Mouse (Mus musculus): ENCODE results near the gene Dner. TPM values are rescaled to one million over a fixed set of nuclear protein-coding genes. Genes with fewer than 3 reads are reported as not detected.

The Dner gene
- 127 and 130 TPM in 2 replicates for polyA plus RNA-seq (2012; rRNA removed)

DNA sequence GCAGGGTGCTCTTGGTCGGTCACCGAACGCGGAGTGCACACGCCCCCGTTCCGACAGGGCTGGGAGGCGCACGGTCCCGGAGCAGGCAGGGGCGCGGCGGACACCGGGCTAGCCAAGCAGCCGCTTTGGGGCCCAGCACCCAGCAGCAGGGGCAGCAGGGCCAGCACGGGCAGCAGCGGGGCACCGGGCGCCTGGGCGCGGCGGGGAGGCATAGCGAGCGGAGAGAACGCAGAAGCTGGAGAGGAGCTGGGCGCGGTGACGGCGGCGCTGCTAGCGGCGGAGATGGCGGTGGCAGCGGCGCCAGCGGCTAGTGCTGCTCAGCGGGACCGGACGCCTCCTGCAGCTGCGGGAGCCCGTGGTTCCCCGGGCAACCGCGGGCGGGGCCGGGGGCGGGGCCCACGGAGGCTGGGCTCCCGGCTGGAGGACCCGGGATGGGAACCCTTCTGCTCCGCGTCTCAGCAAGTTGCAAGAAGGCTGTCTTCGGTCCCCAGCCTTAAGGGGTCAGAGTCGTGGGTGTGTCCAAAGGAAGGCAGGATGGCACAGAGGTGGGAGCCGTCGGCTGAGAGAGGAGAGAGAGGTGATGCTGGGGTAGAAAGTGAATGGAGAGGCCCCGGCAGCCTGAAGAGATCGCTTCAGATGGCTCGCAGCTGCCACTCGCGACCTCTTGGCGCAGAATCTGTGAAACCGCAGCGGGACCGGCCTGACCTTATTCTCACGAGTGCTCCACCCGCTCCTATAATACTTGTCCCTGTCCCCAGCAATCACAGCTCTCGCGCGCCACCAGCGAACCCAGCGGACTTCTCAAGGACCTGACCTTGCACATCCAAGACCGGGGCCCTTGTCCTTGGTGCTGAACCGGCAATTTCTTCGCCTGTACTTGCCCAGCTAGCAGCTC is at the start of gene Dner:
Gene Dner, minus strand, starts transcription at position 705 of the 895 bp plus-strand sequence.

DNA sequence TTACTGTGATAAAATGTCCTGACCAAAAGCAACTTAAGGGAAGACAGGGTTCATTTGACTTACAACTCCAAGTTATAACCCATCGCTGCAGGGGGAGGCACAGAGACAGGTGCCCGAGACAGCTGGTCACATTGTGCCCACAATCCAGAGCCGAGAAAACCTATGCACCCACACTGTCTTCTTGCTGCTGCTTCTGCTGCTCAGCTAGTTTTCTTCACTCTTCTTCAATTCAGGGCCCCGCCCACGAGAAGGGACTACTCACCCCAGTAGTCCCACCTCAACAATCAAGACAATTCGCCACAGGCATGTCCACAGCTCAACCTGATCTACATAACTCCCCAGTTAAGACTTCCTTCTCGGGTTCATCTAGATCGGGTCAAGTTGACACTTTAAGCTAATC is 332.1 kb downstream of the Dner start, which contains the start of gene Pid1:
Gene Pid1, minus strand, starts transcription at position 214 of the 400 bp plus-strand sequence.

Other genes with a start within 250 kb of the Dner start
- gene Fbxo36, start 143.6 kb upstream of the Dner start, polyA plus RNA-seq (2012; rRNA removed): 3.5 and 4.0 TPM in 2 replicates
- gene Trip12, start 144.3 kb upstream of the Dner start, polyA plus RNA-seq (2012; rRNA removed): 97.8 and 104 TPM in 2 replicates
- gene Slc16a14, start 238.9 kb upstream of the Dner start, polyA plus RNA-seq (2012; rRNA removed): 8.1 and 8.9 TPM in 2 replicates

Measured in central nervous system, embryonic 14 days (tissue).